Mouse (Mus musculus): ENCODE measurements around the gene Ntn1. TPM values are rescaled to one million over a fixed set of nuclear protein-coding genes. Genes with fewer than 3 reads are reported as not detected.

Ntn1 gene
- polyA plus RNA-seq, 1 experiment from 2014 or later: 4.6 TPM

GRCm38 (mm10) chr11:68202561-68202960 lies 198.1 kb downstream of the Ntn1 start:
- H3K36me3 ChIP-seq (ENCODE audit: control insufficient read depth, insufficient read depth, low read length): 0 out of 2 replicates have a peak, but pooled peaks cover 2% of the 10 kb centered on the region
- WGBS: 54% methylated on average over 10 of the region's 10 CpGs
- H3K9ac ChIP-seq (ENCODE audit: low read depth, low read length): no peak overlapping the region
- no peaks in the 10 kb centered on the region for H3K27me3 ChIP-seq (replicated peaks; ENCODE audit: control insufficient read depth, insufficient read depth, low read length)
- DNase-seq (ENCODE audit: low spot score) (no peak), ATAC-seq (ENCODE audit: low read depth) (no peak)
- H3K4me2 ChIP-seq (ENCODE audit: low read depth, low read length): no peak overlapping the region
- H3K27ac ChIP-seq (replicated peaks; ENCODE audit: low read depth, low read length): no peak overlapping the region
- no peaks in the 10 kb centered on the region for H3K9me3 ChIP-seq (ENCODE audit: control insufficient read depth, low read length)
- H3K4me1 ChIP-seq (ENCODE audit: control insufficient read depth, insufficient read depth, low read length): peaks cover 11% of the 10 kb centered on the region
- no peak overlapping the region for H3K4me3 ChIP-seq (ENCODE audit: low read depth, low read length)

GRCm38 (mm10) chr11:68201811-68202459 lies 198.7 kb downstream of the Ntn1 start:
- peaks cover 11% of the 10 kb centered on the region for H3K4me1 ChIP-seq (ENCODE audit: control insufficient read depth, insufficient read depth, low read length)
- DNase-seq (ENCODE audit: low spot score) (no peak), ATAC-seq (ENCODE audit: low read depth) (no peak)
- H3K36me3 ChIP-seq (ENCODE audit: control insufficient read depth, insufficient read depth, low read length): no peaks in the 10 kb centered on the region
- no peaks in the 10 kb centered on the region for H3K9me3 ChIP-seq (ENCODE audit: control insufficient read depth, low read length)
- H3K27ac ChIP-seq (replicated peaks; ENCODE audit: low read depth, low read length): no peak overlapping the region
- no peaks in the 10 kb centered on the region for H3K27me3 ChIP-seq (replicated peaks; ENCODE audit: control insufficient read depth, insufficient read depth, low read length)
- H3K4me2 ChIP-seq (ENCODE audit: low read depth, low read length): no peak overlapping the region
- H3K4me3 ChIP-seq (ENCODE audit: low read depth, low read length): no peak overlapping the region
- H3K9ac ChIP-seq (ENCODE audit: low read depth, low read length): no peak overlapping the region
- 87% methylated on average over 10 of the region's 10 CpGs for WGBS

GRCm38 (mm10) chr11:68201063-68201462 lies 199.6 kb downstream of the Ntn1 start:
- peaks cover 13% of the 10 kb centered on the region for H3K4me1 ChIP-seq (ENCODE audit: control insufficient read depth, insufficient read depth, low read length)
- no peaks in the 10 kb centered on the region for H3K27me3 ChIP-seq (replicated peaks; ENCODE audit: control insufficient read depth, insufficient read depth, low read length)
- DNase-seq (ENCODE audit: low spot score): no peak
- H3K4me2 ChIP-seq (ENCODE audit: low read depth, low read length): no peak overlapping the region
- no peaks in the 10 kb centered on the region for H3K9me3 ChIP-seq (ENCODE audit: control insufficient read depth, low read length)
- H3K36me3 ChIP-seq (ENCODE audit: control insufficient read depth, insufficient read depth, low read length): no peaks in the 10 kb centered on the region
- no peak for ATAC-seq (ENCODE audit: low read depth)
- WGBS: 67% methylated on average over 1 of the region's 1 CpGs
- no peak overlapping the region for H3K27ac ChIP-seq (replicated peaks; ENCODE audit: low read depth, low read length)
- H3K4me3 ChIP-seq (ENCODE audit: low read depth, low read length): no peak overlapping the region
- no peak overlapping the region for H3K9ac ChIP-seq (ENCODE audit: low read depth, low read length)

- WGBS: 75% methylated on average over 4 of the region's 4 CpGs
Observed at GRCm38 (mm10) chr11:68200500-68200899, 200.1 kb downstream of the Ntn1 start.

GRCm38 (mm10) chr11:68199801-68200423 lies 200.7 kb downstream of the Ntn1 start:
- H3K4me1 ChIP-seq (ENCODE audit: control insufficient read depth, insufficient read depth, low read length): peaks cover 22% of the 10 kb centered on the region
- no peaks in the 10 kb centered on the region for H3K27me3 ChIP-seq (replicated peaks; ENCODE audit: control insufficient read depth, insufficient read depth, low read length)
- peak; percentile 34; the same call in 1 of the 2 replicates for ATAC-seq (ENCODE audit: low read depth)
- H3K9ac ChIP-seq (ENCODE audit: low read depth, low read length): no peak overlapping the region
- WGBS: 17% methylated on average over 10 of the region's 10 CpGs
- DNase-seq (ENCODE audit: low spot score): peak; percentile 77
- no peak overlapping the region for H3K4me2 ChIP-seq (ENCODE audit: low read depth, low read length)
- H3K9me3 ChIP-seq (ENCODE audit: control insufficient read depth, low read length): no peaks in the 10 kb centered on the region
- no peaks in the 10 kb centered on the region for H3K36me3 ChIP-seq (ENCODE audit: control insufficient read depth, insufficient read depth, low read length)
- H3K4me3 ChIP-seq (ENCODE audit: low read depth, low read length): no peak overlapping the region
- no peak overlapping the region for H3K27ac ChIP-seq (replicated peaks; ENCODE audit: low read depth, low read length)

More at GRCm38 (mm10) chr11:68200500-68200899, 200.1 kb downstream of the Ntn1 start:
- Histone ChIP-seq H3K9me3 (ENCODE audit: control insufficient read depth, low read length) (no peaks in the 10 kb centered on the region), H3K4me3 (ENCODE audit: low read depth, low read length) (no peak overlapping the region), H3K36me3 (ENCODE audit: control insufficient read depth, insufficient read depth, low read length) (no peaks in the 10 kb centered on the region), H3K9ac (ENCODE audit: low read depth, low read length) (no peak overlapping the region), H3K27me3 (replicated peaks; ENCODE audit: control insufficient read depth, insufficient read depth, low read length) (no peaks in the 10 kb centered on the region), H3K27ac (replicated peaks; ENCODE audit: low read depth, low read length) (no peak overlapping the region), H3K4me1 (ENCODE audit: control insufficient read depth, insufficient read depth, low read length) (peaks cover 18% of the 10 kb centered on the region), H3K4me2 (ENCODE audit: low read depth, low read length) (no peak overlapping the region)
- DNase-seq (ENCODE audit: low spot score) (no peak), ATAC-seq (ENCODE audit: low read depth) (no peak)

GRCm38 (mm10) chr11:68199103-68199502 lies 201.5 kb downstream of the Ntn1 start:
- no peak overlapping the region for H3K9ac ChIP-seq (ENCODE audit: low read depth, low read length)
- no peak overlapping the region for H3K27ac ChIP-seq (replicated peaks; ENCODE audit: low read depth, low read length)
- ATAC-seq (ENCODE audit: low read depth) (no peak), DNase-seq (ENCODE audit: low spot score) (no peak)
- no peaks in the 10 kb centered on the region for H3K36me3 ChIP-seq (ENCODE audit: control insufficient read depth, insufficient read depth, low read length)
- no peaks in the 10 kb centered on the region for H3K27me3 ChIP-seq (replicated peaks; ENCODE audit: control insufficient read depth, insufficient read depth, low read length)
- whole genome bisulfite sequencing: 62% methylated on average over 8 of the region's 8 CpGs
- H3K9me3 ChIP-seq (ENCODE audit: control insufficient read depth, low read length): no peaks in the 10 kb centered on the region
- H3K4me3 ChIP-seq (ENCODE audit: low read depth, low read length): no peak overlapping the region
- H3K4me1 ChIP-seq (ENCODE audit: control insufficient read depth, insufficient read depth, low read length): peaks cover 27% of the 10 kb centered on the region
- H3K4me2 ChIP-seq (ENCODE audit: low read depth, low read length): no peak overlapping the region

GRCm38 (mm10) chr11:68198696-68199095 lies 201.9 kb downstream of the Ntn1 start:
- Histone ChIP-seq H3K4me1 (ENCODE audit: control insufficient read depth, insufficient read depth, low read length) (peaks cover 27% of the 10 kb centered on the region), H3K27me3 (replicated peaks; ENCODE audit: control insufficient read depth, insufficient read depth, low read length) (no peaks in the 10 kb centered on the region), H3K27ac (replicated peaks; ENCODE audit: low read depth, low read length) (no peak overlapping the region), H3K9me3 (ENCODE audit: control insufficient read depth, low read length) (no peaks in the 10 kb centered on the region), H3K36me3 (ENCODE audit: control insufficient read depth, insufficient read depth, low read length) (no peaks in the 10 kb centered on the region), H3K4me2 (ENCODE audit: low read depth, low read length) (no peak overlapping the region), H3K9ac (ENCODE audit: low read depth, low read length) (no peak overlapping the region), H3K4me3 (ENCODE audit: low read depth, low read length) (no peak overlapping the region)
- DNase-seq (ENCODE audit: low spot score): no peak
- ATAC-seq (ENCODE audit: low read depth): no peak
- 73% methylated on average over 10 of the region's 10 CpGs for WGBS

- no peak overlapping the region for H3K4me3 ChIP-seq (ENCODE audit: low read depth, low read length)
- no peak overlapping the region for H3K4me2 ChIP-seq (ENCODE audit: low read depth, low read length)
- no peaks in the 10 kb centered on the region for H3K36me3 ChIP-seq (ENCODE audit: control insufficient read depth, insufficient read depth, low read length)
- ATAC-seq (ENCODE audit: low read depth) (no peak), DNase-seq (ENCODE audit: low spot score) (no peak)
- H3K27ac ChIP-seq (replicated peaks; ENCODE audit: low read depth, low read length): no peak overlapping the region
- 70% methylated on average over 11 of the region's 11 CpGs for WGBS
- H3K27me3 ChIP-seq (replicated peaks; ENCODE audit: control insufficient read depth, insufficient read depth, low read length): no peaks in the 10 kb centered on the region
- peaks cover 27% of the 10 kb centered on the region for H3K4me1 ChIP-seq (ENCODE audit: control insufficient read depth, insufficient read depth, low read length)
- no peaks in the 10 kb centered on the region for H3K9me3 ChIP-seq (ENCODE audit: control insufficient read depth, low read length)
- H3K9ac ChIP-seq (ENCODE audit: low read depth, low read length): no peak overlapping the region
Observed at GRCm38 (mm10) chr11:68197471-68197870, 203.2 kb downstream of the Ntn1 start.

- Histone ChIP-seq H3K36me3 (ENCODE audit: control insufficient read depth, insufficient read depth, low read length) (no peaks in the 10 kb centered on the region), H3K27me3 (replicated peaks; ENCODE audit: control insufficient read depth, insufficient read depth, low read length) (no peaks in the 10 kb centered on the region), H3K4me3 (ENCODE audit: low read depth, low read length) (no peak overlapping the region), H3K9me3 (ENCODE audit: control insufficient read depth, low read length) (no peaks in the 10 kb centered on the region), H3K4me1 (ENCODE audit: control insufficient read depth, insufficient read depth, low read length) (peaks cover 22% of the 10 kb centered on the region; the same call in 1 of the 2 replicates), H3K4me2 (ENCODE audit: low read depth, low read length) (no peak overlapping the region), H3K27ac (replicated peaks; ENCODE audit: low read depth, low read length) (no peak overlapping the region), H3K9ac (ENCODE audit: low read depth, low read length) (no peak overlapping the region)
- DNase-seq (ENCODE audit: low spot score) (no peak), ATAC-seq (ENCODE audit: low read depth) (no peak)
- WGBS: 80% methylated on average over 6 of the region's 6 CpGs
Observed at GRCm38 (mm10) chr11:68196566-68196965, 204.1 kb downstream of the Ntn1 start.
